Mouse (Mus musculus): ENCODE results near the gene Ptprn2. TPM values are rescaled to one million over a fixed set of nuclear protein-coding genes. Genes with fewer than 3 reads are reported as not detected.
A peak's percentile ranks its signal among the peaks of the same experiment; 100 is the strongest.

Gene Ptprn2
- polyA plus RNA-seq, 1 experiment from 2014 or later, result 0.18 TPM

GRCm38 (mm10) chr12:117224036-117224435 lies 738.5 kb downstream of the Ptprn2 start:
- WGBS, result 83% methylated on average over 1 of the region's 1 CpGs
- no peak for ATAC-seq (replicated peaks; ENCODE audit: low FRiP score)
- H3K4me3 ChIP-seq (replicated peaks), result no peak overlapping the region
- no peak overlapping the region for H3K9ac ChIP-seq
- H3K4me2 ChIP-seq, result no peak overlapping the region
- H3K27ac ChIP-seq, result no peak overlapping the region
- H3K27me3 ChIP-seq, result no peaks in the 10 kb centered on the region
- no peaks in the 10 kb centered on the region for H3K36me3 ChIP-seq
- H3K9me3 ChIP-seq (replicated peaks), result no peaks in the 10 kb centered on the region
- no peaks in the 10 kb centered on the region for H3K4me1 ChIP-seq

DNA sequence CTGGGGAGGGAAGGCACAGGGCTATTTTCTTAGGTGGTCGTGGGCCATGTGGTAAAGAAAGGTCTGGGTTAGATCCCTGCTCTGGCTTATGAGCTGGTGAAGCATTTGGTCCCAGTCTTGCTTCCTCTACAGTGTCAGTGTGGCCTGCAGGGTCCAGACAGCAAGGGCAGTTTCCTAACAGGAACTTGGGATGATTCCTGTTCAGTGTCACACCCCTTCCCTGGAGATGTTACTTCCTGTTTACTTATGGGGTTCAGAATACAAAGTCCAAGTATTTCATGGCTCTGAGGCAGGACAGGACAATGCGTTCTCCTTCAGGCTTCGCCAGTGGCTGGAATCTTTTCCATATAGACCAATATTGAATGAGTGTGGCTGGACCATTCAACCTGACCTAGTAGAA lies 741.7 kb downstream of the Ptprn2 start:
- no peak overlapping the region for H3K9ac ChIP-seq
- no peaks in the 10 kb centered on the region for H3K27me3 ChIP-seq
- H3K4me2 ChIP-seq, result no peak overlapping the region
- no peak overlapping the region for H3K27ac ChIP-seq
- 75% methylated on average over 3 of the region's 3 CpGs for WGBS
- H3K36me3 ChIP-seq, result no peaks in the 10 kb centered on the region
- H3K9me3 ChIP-seq (replicated peaks), result no peaks in the 10 kb centered on the region
- no peak for ATAC-seq (replicated peaks; ENCODE audit: low FRiP score)
- no peak overlapping the region for H3K4me3 ChIP-seq (replicated peaks)
- no peaks in the 10 kb centered on the region for H3K4me1 ChIP-seq

- Histone ChIP-seq H3K4me1 (no peaks in the 10 kb centered on the region), H3K4me3 (replicated peaks) (no peak overlapping the region), H3K9me3 (replicated peaks) (no peaks in the 10 kb centered on the region), H3K27me3 (no peaks in the 10 kb centered on the region), H3K36me3 (no peaks in the 10 kb centered on the region), H3K4me2 (no peak overlapping the region), H3K27ac (no peak overlapping the region), H3K9ac (no peak overlapping the region)
- ATAC-seq (replicated peaks; ENCODE audit: low FRiP score), result no peak
- 89% methylated on average over 4 of the region's 4 CpGs for WGBS
Measured at GRCm38 (mm10) chr12:117229442-117229841, 743.9 kb downstream of the Ptprn2 start.

DNA sequence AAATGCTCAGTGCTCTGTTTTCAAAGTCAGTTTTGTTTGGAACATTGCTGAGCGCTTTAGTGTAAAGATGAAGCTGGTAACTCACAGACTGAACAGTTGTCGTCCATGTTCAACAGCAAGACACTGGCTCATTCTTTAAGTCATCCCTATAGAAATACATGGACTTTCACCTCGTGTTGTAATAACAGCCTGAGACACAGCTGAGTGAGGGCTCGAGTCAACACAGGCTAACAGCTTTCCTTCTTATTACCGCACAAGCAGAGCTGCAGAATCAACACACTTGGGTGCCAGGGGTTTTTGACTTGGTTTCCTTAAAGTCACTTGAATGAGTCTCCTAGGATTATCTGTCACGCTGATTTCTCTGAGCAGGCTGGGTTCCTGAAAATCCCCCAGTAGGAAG lies 744.8 kb downstream of the Ptprn2 start:
- Histone ChIP-seq H3K36me3 (no peaks in the 10 kb centered on the region), H3K9ac (no peak overlapping the region), H3K27ac (no peak overlapping the region), H3K9me3 (replicated peaks) (no peaks in the 10 kb centered on the region), H3K4me2 (no peak overlapping the region), H3K4me1 (no peaks in the 10 kb centered on the region), H3K27me3 (no peaks in the 10 kb centered on the region), H3K4me3 (replicated peaks) (no peak overlapping the region)
- 86% methylated on average over 6 of the region's 6 CpGs for WGBS
- no peak for ATAC-seq (replicated peaks; ENCODE audit: low FRiP score)

DNA sequence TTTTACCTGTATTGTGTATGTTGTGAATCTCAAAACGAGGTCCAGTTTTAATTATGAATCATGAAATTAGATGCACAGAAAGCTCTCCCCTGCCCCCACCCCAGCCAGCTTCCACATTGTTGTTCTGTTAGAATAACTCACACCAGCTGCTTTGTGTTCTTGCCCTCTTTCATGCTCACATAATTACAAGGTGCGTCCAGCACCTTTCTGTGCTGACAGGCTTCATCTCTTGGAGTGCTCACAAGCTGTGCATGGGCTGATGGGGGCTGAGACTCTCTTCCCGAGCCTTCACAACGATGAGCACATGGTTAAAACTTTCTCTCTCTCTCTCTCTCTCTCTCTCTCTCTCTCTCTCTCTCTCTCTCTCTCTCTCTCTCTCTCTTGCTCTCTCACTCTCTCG lies 746.3 kb downstream of the Ptprn2 start:
- Histone ChIP-seq H3K4me1 (no peaks in the 10 kb centered on the region), H3K9ac (no peak overlapping the region), H3K36me3 (no peaks in the 10 kb centered on the region), H3K4me2 (no peak overlapping the region), H3K27me3 (no peaks in the 10 kb centered on the region), H3K9me3 (replicated peaks) (no peaks in the 10 kb centered on the region), H3K27ac (no peak overlapping the region), H3K4me3 (replicated peaks) (no peak overlapping the region)
- 73% methylated on average over 5 of the region's 5 CpGs for WGBS
- no peak for ATAC-seq (replicated peaks; ENCODE audit: low FRiP score)

- Histone ChIP-seq H3K4me1 (no peaks in the 10 kb centered on the region), H3K27me3 (peaks cover 5% of the 10 kb centered on the region; the same call in 1 of the 2 replicates), H3K9ac (no peak overlapping the region), H3K4me2 (no peak overlapping the region), H3K36me3 (no peaks in the 10 kb centered on the region), H3K27ac (no peak overlapping the region), H3K4me3 (replicated peaks) (no peak overlapping the region), H3K9me3 (replicated peaks) (no peaks in the 10 kb centered on the region)
- ATAC-seq (replicated peaks; ENCODE audit: low FRiP score), result no peak
Measured at GRCm38 (mm10) chr12:117235114-117235513, 749.6 kb downstream of the Ptprn2 start.

GRCm38 (mm10) chr12:117236020-117236734 lies 750.7 kb downstream of the Ptprn2 start:
- Histone ChIP-seq H3K9me3 (replicated peaks) (no peaks in the 10 kb centered on the region), H3K27ac (no peak overlapping the region), H3K9ac (no peak overlapping the region), H3K36me3 (no peaks in the 10 kb centered on the region), H3K27me3 (peaks cover 6% of the 10 kb centered on the region; the same call in 1 of the 2 replicates), H3K4me3 (replicated peaks) (no peak overlapping the region), H3K4me2 (no peak overlapping the region), H3K4me1 (no peaks in the 10 kb centered on the region)
- 77% methylated on average over 4 of the region's 4 CpGs for WGBS
- ATAC-seq (replicated peaks; ENCODE audit: low FRiP score), result no peak

DNA sequence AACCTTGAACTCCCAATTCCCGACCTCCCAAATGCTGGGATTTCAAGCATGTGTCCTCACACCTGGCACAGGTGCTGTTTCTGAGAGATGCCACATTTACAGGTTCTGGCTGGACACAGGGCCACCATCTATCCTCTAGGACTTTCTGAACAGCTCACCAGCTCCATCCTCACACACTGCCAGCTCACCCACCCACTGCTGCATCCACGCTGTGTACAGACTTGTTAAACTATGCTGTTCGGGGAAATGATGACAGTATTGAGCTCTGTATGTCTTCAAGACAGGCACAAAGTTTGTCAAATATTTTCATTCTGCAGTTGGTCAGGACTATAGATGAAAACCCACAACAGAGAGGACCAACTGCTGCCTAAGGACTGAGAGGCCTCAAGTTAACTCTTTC lies 751.5 kb downstream of the Ptprn2 start:
- no peak overlapping the region for H3K27ac ChIP-seq
- H3K9ac ChIP-seq, result no peak overlapping the region
- no peak overlapping the region for H3K4me3 ChIP-seq (replicated peaks)
- 81% methylated on average over 3 of the region's 3 CpGs for WGBS
- no peaks in the 10 kb centered on the region for H3K9me3 ChIP-seq (replicated peaks)
- no peak overlapping the region for H3K4me2 ChIP-seq
- H3K4me1 ChIP-seq, result no peaks in the 10 kb centered on the region
- peaks cover 14% of the 10 kb centered on the region; the same call in 1 of the 2 replicates for H3K27me3 ChIP-seq
- no peaks in the 10 kb centered on the region for H3K36me3 ChIP-seq
- no peak for ATAC-seq (replicated peaks; ENCODE audit: low FRiP score)

DNA sequence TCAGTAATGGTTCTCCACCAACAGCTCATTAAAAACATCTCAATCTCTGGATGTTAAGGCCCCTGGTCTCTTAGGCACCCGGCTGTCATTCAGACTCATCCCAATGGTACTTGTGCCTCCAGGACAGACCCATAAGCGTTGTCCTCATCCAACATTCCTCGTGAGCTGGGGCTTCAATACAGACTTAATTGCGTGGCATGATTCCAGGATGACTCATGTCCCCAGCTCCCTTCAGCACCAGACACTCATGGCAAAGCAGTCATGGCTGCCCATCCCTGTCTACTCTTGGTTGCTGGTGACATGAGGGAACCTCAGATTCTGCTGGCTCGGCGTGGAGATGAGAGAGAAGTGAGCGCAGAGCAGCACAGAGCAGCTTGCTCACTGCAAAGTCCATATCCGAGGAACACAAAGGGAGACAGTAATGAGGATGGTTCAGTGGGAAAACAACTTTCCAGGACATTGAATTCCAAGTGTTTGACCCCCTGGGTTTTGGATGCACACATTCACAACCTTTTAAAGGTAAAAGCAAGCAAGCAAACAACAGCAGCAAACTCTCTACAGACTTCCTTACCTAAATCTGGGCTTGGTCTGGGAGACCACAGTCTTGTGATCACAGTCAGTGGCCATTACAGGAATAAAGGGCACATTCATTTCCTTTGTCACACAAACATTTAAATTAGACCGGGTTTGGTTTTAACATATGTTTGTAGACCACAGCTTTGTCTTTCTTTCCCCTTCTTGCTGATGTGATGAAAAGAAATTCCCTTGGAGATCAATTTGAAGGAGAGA lies 754.6 kb downstream of the Ptprn2 start:
- WGBS, result 73% methylated on average over 9 of the region's 9 CpGs
- Histone ChIP-seq H3K4me2 (no peak overlapping the region), H3K36me3 (no peaks in the 10 kb centered on the region), H3K4me1 (no peaks in the 10 kb centered on the region), H3K27ac (no peak overlapping the region), H3K9me3 (replicated peaks) (no peaks in the 10 kb centered on the region), H3K27me3 (peaks cover 24% of the 10 kb centered on the region), H3K4me3 (replicated peaks) (no peak overlapping the region), H3K9ac (no peak overlapping the region)
- no peak for ATAC-seq (replicated peaks; ENCODE audit: low FRiP score)

- Histone ChIP-seq H3K4me1 (peaks cover 5% of the 10 kb centered on the region; the same call in 1 of the 2 replicates), H3K27ac (no peak overlapping the region), H3K27me3 (peaks cover 27% of the 10 kb centered on the region), H3K4me3 (replicated peaks) (no peak overlapping the region), H3K9ac (no peak overlapping the region), H3K36me3 (no peaks in the 10 kb centered on the region), H3K9me3 (replicated peaks) (no peaks in the 10 kb centered on the region), H3K4me2 (no peak overlapping the region)
- ATAC-seq (replicated peaks; ENCODE audit: low FRiP score), result no peak
- WGBS, result 55% methylated on average over 7 of the region's 7 CpGs
Measured at GRCm38 (mm10) chr12:117242181-117242580, 756.7 kb downstream of the Ptprn2 start.

DNA sequence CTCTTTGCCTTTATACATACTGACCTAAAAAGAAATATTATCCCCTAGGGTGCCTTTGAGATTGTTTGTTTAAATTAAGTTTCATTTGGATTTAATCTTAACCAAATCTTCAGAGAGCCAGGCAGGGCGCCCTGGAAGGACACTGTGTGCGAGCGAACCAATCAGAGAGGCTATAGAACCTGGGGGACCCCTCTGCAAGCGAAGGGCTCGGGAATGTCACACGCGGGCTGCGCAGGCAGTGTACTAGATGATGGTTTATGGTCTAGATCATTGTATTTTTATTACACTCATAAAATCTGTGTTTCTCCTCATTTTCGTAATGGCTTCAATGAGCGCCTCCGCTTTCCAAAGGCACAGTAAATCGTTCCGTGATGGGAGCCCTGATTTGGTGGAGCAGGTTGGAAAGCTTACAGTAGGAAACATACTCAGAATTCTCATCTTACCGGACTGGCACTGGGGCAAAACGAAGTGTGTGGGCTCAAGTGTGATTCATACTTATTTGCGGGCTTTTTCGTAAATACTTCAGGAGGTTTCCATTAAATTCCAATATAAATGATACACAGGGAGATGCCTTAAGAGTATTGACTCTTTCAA lies 760.5 kb downstream of the Ptprn2 start:
- H3K9ac ChIP-seq, result no peak overlapping the region
- peak; percentile 64; the same call in 1 of the 2 replicates for ATAC-seq (replicated peaks; ENCODE audit: low FRiP score)
- H3K4me2 ChIP-seq, result 0 out of 2 replicates have a peak overlapping the region, but pooled peaks have one; percentile 13
- no peaks in the 10 kb centered on the region for H3K9me3 ChIP-seq (replicated peaks)
- no peak overlapping the region for H3K27ac ChIP-seq
- H3K4me3 ChIP-seq (replicated peaks), result no peak overlapping the region
- H3K27me3 ChIP-seq, result peaks cover 45% of the 10 kb centered on the region
- H3K4me1 ChIP-seq, result peaks cover 8% of the 10 kb centered on the region
- no peaks in the 10 kb centered on the region for H3K36me3 ChIP-seq
- 35% methylated on average over 17 of the region's 17 CpGs for WGBS

DNA sequence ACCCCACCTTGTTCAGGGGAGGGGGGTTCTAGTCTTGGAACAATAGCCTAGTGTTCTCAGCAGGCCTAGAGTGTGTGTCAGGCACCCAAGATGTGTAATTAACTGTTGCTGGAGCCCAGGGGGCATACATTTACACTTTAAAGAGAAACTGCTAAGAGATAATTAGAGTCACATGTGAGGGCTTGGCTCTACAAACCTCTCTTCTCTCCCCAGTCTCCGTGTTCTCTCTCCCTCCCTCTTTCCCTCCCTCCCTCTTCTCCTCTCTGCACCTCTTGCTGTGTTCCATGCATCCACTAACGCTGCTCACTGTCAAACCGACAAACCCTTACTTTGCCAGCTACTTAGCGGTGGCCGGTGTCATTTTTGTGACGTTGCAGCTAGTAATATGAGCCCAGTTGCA lies 764.9 kb downstream of the Ptprn2 start:
- WGBS, result 13% methylated on average over 6 of the region's 6 CpGs
- H3K27me3 ChIP-seq, result peaks cover 41% of the 10 kb centered on the region

More for the DNA sequence above, 764.9 kb downstream of the Ptprn2 start:
- no peaks in the 10 kb centered on the region for H3K36me3 ChIP-seq
- no peak overlapping the region for H3K9ac ChIP-seq
- peaks cover 19% of the 10 kb centered on the region for H3K4me1 ChIP-seq
- no peaks in the 10 kb centered on the region for H3K9me3 ChIP-seq (replicated peaks)
- no peak overlapping the region for H3K4me3 ChIP-seq (replicated peaks)
- no peak overlapping the region for H3K27ac ChIP-seq
- ATAC-seq (replicated peaks; ENCODE audit: low FRiP score), result no peak; the same call in 1 of the 2 replicates
- no peak overlapping the region for H3K4me2 ChIP-seq
